Mouse (Mus musculus): ENCODE results near the gene Lect2.

DNA sequence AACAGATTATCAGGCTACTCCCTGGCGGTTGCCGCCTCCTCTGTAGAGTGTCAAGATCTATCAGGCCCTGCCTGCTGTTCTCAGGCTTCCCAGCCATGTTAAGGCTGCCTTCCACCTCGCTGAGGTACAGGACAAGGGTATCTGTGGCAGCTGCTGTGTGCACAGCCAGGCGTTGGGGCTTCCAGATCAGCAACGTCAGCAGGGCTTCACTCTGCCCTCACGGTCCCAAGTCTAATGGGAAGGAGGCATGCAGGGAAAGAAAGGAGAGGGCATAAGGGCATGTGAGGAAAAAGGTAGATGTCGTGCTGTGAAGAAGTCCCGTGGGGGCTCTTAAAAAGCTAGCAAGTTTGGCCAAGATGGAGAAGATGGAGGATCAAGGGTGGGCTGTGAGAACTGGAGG, 46.9 kb upstream of the Lect2 start:
- TF ChIP-seq CTCF (IDR thresholded peaks at IDR 0.05; ENCODE audit: low read depth) (no peak), EP300 (IDR thresholded peaks at IDR 0.05; ENCODE audit: low read depth) (no peak)

Measured in heart, postnatal 0 days (tissue).